Mouse (Mus musculus): ENCODE results near the gene Nfatc3. TPM values are rescaled to one million over a fixed set of nuclear protein-coding genes. Genes with fewer than 3 reads are reported as not detected.
A peak's percentile ranks its signal among the peaks of the same experiment; 100 is the strongest.
"Not testable (repeated sequence)": the region's sequence is repeated elsewhere in the genome, so short reads cannot be mapped to it uniquely, and the experiment has no call there.

Gene Nfatc3
- 14.0 and 24.0 TPM in 2 replicates for total RNA-seq (2014; rRNA removed)
- 2.8 and 2.9 TPM in 2 replicates for polyA plus RNA-seq (2015; fragmentation: Nextera tagmentation; extraction: Ambion mirVana)

- ATAC-seq (peak; percentile 99), DNase-seq (ENCODE audit: low spot score) (peak; percentile 99)
- TF ChIP-seq CTCF (IDR thresholded peaks at IDR 0.05; ENCODE audit: low read depth): no peak
- Histone ChIP-seq H3K36me3 (ENCODE audit: insufficient read depth, low read length) (no peaks in the 10 kb centered on the region), H3K4me2 (ENCODE audit: low read depth, low read length) (peak within 1 kb of the TSS; percentile 73), H3K4me3 (ENCODE audit: low read length) (peak within 1 kb of the TSS; percentile 94), H3K27ac (peak within 1 kb of the TSS; percentile 90), H3K9me3 (ENCODE audit: low read length) (no peaks in the 10 kb centered on the region), H3K4me1 (ENCODE audit: insufficient read depth, low read length) (peaks cover 10% of the 10 kb centered on the region; the same call in 1 of the 2 replicates), H3K9ac (replicated peaks; ENCODE audit: low read length) (peak within 1 kb of the TSS; percentile 87), H3K27me3 (ENCODE audit: insufficient read depth, low read length) (no peaks in the 10 kb centered on the region)
- WGBS: 2% methylated on average over 50 of the region's 52 CpGs
Measured at GRCm38 (mm10) chr8:106058731-106059612, at the start of gene Nfatc3. TSS of gene Nfatc3 (plus strand) at chr8:106058840.

DNA sequence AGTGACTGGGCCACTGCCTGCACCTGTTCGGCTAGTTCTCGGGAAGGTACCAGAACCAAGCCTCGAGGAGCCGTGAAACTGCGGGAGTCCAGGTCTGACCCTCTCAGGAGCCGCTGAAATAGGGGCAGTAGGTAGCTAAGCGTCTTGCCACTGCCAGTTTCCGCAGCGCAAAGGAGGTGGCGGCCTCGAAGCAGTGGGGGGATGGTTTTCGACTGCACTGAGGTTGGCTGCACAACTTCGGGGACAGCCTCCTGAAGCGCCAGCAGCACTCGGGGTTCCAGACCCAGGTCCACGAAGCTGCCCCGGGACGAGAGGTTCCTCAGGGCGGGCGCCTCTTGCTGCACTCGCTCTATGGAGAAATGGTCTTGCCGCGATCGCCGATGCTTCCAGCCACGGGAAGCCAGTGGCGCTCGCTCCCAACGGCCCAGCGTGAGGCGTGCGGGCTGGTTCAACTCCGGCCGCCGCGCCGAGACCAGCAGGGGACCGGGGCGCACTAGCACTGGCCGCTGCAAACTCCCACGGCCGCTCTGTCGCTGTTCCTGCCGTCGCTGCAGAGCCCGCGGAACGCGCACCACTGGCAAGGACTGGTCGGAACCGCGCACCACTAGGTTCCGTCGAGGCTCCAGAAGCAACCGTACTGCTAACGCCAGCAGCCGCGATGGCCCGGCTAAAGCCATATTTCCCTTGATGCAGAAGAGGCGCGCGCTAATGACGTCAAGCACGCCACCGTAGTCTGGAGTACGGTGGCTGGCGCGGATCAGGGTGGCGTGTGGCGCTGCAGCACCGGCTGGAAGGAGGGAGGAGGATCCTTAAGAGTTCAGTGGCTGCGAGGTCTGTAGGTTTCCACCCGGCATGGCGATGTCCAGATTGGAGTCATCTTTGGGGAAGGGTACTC is 47.6 kb upstream of the Nfatc3 start:
- Histone ChIP-seq H3K4me3 (ENCODE audit: low read length) (peak overlapping the region; percentile 78), H3K4me1 (ENCODE audit: insufficient read depth, low read length) (0 out of 2 replicates have a peak, but pooled peaks cover 5% of the 10 kb centered on the region), H3K27ac (peak overlapping the region; percentile 76), H3K36me3 (ENCODE audit: insufficient read depth, low read length) (0 out of 2 replicates have a peak, but pooled peaks cover 4% of the 10 kb centered on the region), H3K9ac (replicated peaks; ENCODE audit: low read length) (peak overlapping the region; percentile 81), H3K27me3 (ENCODE audit: insufficient read depth, low read length) (no peaks in the 10 kb centered on the region), H3K9me3 (ENCODE audit: low read length) (no peaks in the 10 kb centered on the region), H3K4me2 (ENCODE audit: low read depth, low read length) (peak overlapping the region; percentile 99)
- DNase-seq (ENCODE audit: low spot score) (peak; percentile 97), ATAC-seq (peak; percentile 98)
- 1% methylated on average over 74 of the region's 74 CpGs for WGBS
- no peak for TF ChIP-seq CTCF (IDR thresholded peaks at IDR 0.05; ENCODE audit: low read depth)

DNA sequence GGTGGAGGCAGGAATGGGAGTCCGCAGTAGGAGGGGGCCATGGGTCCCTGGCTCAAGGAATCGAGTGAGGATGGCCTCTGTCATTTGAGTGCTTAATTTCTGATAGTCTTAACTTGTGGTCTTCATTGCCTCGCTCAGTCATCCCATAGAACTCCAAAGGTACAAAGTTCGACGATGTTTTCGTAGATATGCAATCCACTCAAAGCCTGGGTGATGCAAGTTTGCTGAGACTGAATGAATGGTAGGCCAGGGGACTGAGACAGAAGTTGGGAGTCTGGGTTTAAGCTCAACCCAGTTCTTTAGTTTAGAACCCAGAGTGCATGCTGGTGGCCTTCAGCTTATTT is 47.0 kb upstream of the Nfatc3 start, which contains the start of gene Ddx28:
Gene Ddx28, minus strand, starts transcription at position 240 of the 344 bp plus-strand sequence.
- Histone ChIP-seq H3K4me1 (ENCODE audit: insufficient read depth, low read length) (0 out of 2 replicates have a peak, but pooled peaks cover 5% of the 10 kb centered on the region), H3K9ac (replicated peaks; ENCODE audit: low read length) (peak within 1 kb of the TSS; percentile 81), H3K27me3 (ENCODE audit: insufficient read depth, low read length) (no peaks in the 10 kb centered on the region), H3K4me2 (ENCODE audit: low read depth, low read length) (peak within 1 kb of the TSS; percentile 99), H3K27ac (peak within 1 kb of the TSS; percentile 76), H3K36me3 (ENCODE audit: insufficient read depth, low read length) (0 out of 2 replicates have a peak, but pooled peaks cover 6% of the 10 kb centered on the region), H3K4me3 (ENCODE audit: low read length) (peak within 1 kb of the TSS; percentile 78), H3K9me3 (ENCODE audit: low read length) (no peaks in the 10 kb centered on the region)
- DNase-seq (ENCODE audit: low spot score) (peak; percentile 4), ATAC-seq (no peak)
- no peak for TF ChIP-seq CTCF (IDR thresholded peaks at IDR 0.05; ENCODE audit: low read depth)
- WGBS: 1% methylated on average over 6 of the region's 6 CpGs

GRCm38 (mm10) chr8:106012203-106012602 is 46.4 kb upstream of the Nfatc3 start:
- not testable (repeated sequence) for H3K36me3 ChIP-seq (ENCODE audit: insufficient read depth, low read length); H3K9me3 ChIP-seq (ENCODE audit: low read length); H3K9ac ChIP-seq (replicated peaks; ENCODE audit: low read length); H3K4me1 ChIP-seq (ENCODE audit: insufficient read depth, low read length); H3K27ac ChIP-seq; H3K27me3 ChIP-seq (ENCODE audit: insufficient read depth, low read length); DNase-seq (ENCODE audit: low spot score); ATAC-seq
- 82% methylated on average over 8 of the region's 8 CpGs for WGBS
- H3K4me3 ChIP-seq (ENCODE audit: low read length): peak overlapping the region; percentile 78; the same call in 1 of the 2 replicates
- peak overlapping the region; percentile 99 for H3K4me2 ChIP-seq (ENCODE audit: low read depth, low read length)

DNA sequence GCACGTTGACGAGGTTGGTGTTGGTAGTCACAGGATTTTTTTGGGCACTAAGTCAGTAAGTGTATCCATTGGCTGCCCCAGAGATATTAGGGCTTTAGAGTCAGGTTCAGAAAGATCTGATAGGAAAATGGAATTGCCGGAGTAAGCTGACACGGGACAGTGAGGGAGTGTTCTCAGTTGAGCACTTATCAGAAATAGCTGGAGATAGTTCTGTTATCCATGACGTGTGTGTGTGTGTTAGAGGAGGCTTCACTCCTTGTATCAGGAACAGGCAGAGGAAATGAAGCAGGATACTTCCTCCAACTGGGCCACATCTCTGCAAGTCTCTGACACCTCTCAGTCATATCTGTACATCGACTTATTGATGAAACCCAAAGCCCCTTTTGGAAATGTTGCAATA is 42.4 kb upstream of the Nfatc3 start:
- Histone ChIP-seq H3K27ac (no peak overlapping the region), H3K4me3 (ENCODE audit: low read length) (no peak overlapping the region), H3K4me1 (ENCODE audit: insufficient read depth, low read length) (no peaks in the 10 kb centered on the region), H3K9ac (replicated peaks; ENCODE audit: low read length) (no peak overlapping the region), H3K36me3 (ENCODE audit: insufficient read depth, low read length) (peaks cover 10% of the 10 kb centered on the region; the same call in 1 of the 2 replicates), H3K27me3 (ENCODE audit: insufficient read depth, low read length) (no peaks in the 10 kb centered on the region), H3K9me3 (ENCODE audit: low read length) (no peaks in the 10 kb centered on the region), H3K4me2 (ENCODE audit: low read depth, low read length) (no peak overlapping the region)
- WGBS: 91% methylated on average over 6 of the region's 6 CpGs
- no peak for TF ChIP-seq CTCF (IDR thresholded peaks at IDR 0.05; ENCODE audit: low read depth)
- ATAC-seq (no peak), DNase-seq (ENCODE audit: low spot score) (no peak)

- Histone ChIP-seq H3K27ac (no peak overlapping the region), H3K27me3 (ENCODE audit: insufficient read depth, low read length) (no peaks in the 10 kb centered on the region), H3K4me3 (ENCODE audit: low read length) (no peak overlapping the region), H3K9ac (replicated peaks; ENCODE audit: low read length) (no peak overlapping the region), H3K36me3 (ENCODE audit: insufficient read depth, low read length) (peaks cover 10% of the 10 kb centered on the region; the same call in 1 of the 2 replicates), H3K4me2 (ENCODE audit: low read depth, low read length) (no peak overlapping the region), H3K4me1 (ENCODE audit: insufficient read depth, low read length) (no peaks in the 10 kb centered on the region), H3K9me3 (ENCODE audit: low read length) (no peaks in the 10 kb centered on the region)
- TF ChIP-seq CTCF (IDR thresholded peaks at IDR 0.05; ENCODE audit: low read depth): no peak
- ATAC-seq: no peak
- no peak for DNase-seq (ENCODE audit: low spot score)
- 96% methylated on average over 7 of the region's 7 CpGs for WGBS
Measured at GRCm38 (mm10) chr8:106017130-106017529, 41.5 kb upstream of the Nfatc3 start.

All from hindbrain, postnatal 0 days (tissue).